Mouse (Mus musculus): Measurements from ENCODE around the gene Midn.

DNA sequence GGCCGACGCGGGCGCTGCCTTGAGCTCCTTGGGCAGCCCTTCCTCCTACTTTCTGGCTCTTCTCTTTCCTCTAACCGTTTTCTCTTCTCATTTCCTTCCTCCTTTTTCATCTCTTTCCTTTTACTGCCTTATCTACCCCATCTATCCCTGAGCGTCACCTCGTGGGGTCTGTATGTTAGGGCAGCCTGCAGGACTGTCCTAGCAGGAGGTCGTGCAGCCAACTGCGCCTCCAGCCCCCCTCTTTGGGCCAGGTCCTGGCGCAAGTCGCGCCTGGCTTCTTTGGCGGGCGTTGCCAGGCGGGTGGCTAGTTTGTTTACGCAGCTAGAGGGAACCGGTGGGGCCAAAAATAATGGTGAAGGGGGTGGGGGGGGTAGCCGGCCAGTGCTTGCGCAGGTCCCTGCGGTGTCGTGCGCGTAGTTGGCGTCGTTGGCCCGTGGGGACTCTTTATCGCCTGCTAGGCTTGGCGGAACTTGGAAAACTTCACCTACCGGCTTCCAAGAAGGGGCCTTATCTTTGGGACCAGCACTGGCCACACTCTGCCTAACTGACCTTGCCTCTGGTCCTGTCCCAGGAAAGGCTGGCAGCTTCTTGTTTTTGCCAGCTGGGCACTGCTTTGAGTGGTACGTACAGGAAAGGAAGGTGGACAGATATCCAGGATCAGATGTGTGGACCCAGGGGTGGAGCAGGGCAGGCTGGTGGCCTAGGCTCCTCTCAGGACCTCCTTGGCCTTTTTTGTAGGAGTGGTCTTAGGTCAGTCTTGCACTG lies 31.0 kb upstream of the Midn start:
- TF ChIP-seq CTCF (IDR thresholded peaks at IDR 0.05; ENCODE audit: low read depth, low read length), result no peak
- no peak for TF ChIP-seq POLR2A (IDR thresholded peaks at IDR 0.05; ENCODE audit: insufficient read depth, low read length)
